Mouse (Mus musculus) limb, embryonic 14.5 days (tissue): ENCODE measurements around the gene Pqlc2. TPM values are rescaled to one million over a fixed set of nuclear protein-coding genes. Genes with fewer than 3 reads are reported as not detected.
A peak's percentile ranks its signal among the peaks of the same experiment; 100 is the strongest.

Experiments
- ATAC-seq: fragments of 200-750 bp; cut with Nextera tagmentation; 2 replicates; pipeline ENCODE4 v1.8.0; 2017; ENCODE audit warnings: low read depth, moderate number of reproducible peaks, moderate TSS enrichment; ENCODE audit not compliant: low FRiP score
- DNase-seq: peaks from one replicate; pipeline ENCODE4 v3.0.0-alpha.2; 2015; ENCODE audit warnings: low spot score
- H3K27ac ChIP-seq: fragments of 300-500 bp; sonication (generic); replicated peaks from 2 replicates; pipeline ENCODE4 v1.5.1; 2014; ENCODE audit warnings: low read depth, mild to moderate bottlenecking, low read length, moderate library complexity, mixed read lengths
- H3K27me3 ChIP-seq: fragments of 300-500 bp; sonication (generic); 2 replicates; pipeline ENCODE4 v1.6.1; 2014; ENCODE audit warnings: low read length, mixed read lengths; ENCODE audit not compliant: control insufficient read depth, insufficient read depth
- H3K36me3 ChIP-seq: fragments of 300-500 bp; sonication (generic); 2 replicates; pipeline ENCODE4 v1.6.1; 2014; ENCODE audit warnings: mild to moderate bottlenecking, low read length, moderate library complexity, mixed read lengths; ENCODE audit not compliant: control insufficient read depth, insufficient read depth
- H3K4me1 ChIP-seq: fragments of 300-500 bp; sonication (generic); 2 replicates; pipeline ENCODE4 v1.6.1; 2014; ENCODE audit warnings: antibody characterized with exemption, low read length, mixed read lengths; ENCODE audit not compliant: control insufficient read depth, insufficient read depth
- H3K4me2 ChIP-seq: fragments of 300-500 bp; sonication (generic); replicated peaks from 2 replicates; pipeline ENCODE4 v1.6.1; 2014; ENCODE audit warnings: low read depth, mild to moderate bottlenecking, low read length, moderate library complexity; ENCODE audit not compliant: severe bottlenecking
- H3K4me3 ChIP-seq: fragments of 300-500 bp; sonication (generic); replicated peaks from 2 replicates; pipeline ENCODE4 v1.5.1; 2014; ENCODE audit warnings: low read length
- H3K9ac ChIP-seq: fragments of 300-500 bp; sonication (generic); 2 replicates; pipeline ENCODE4 v1.6.1; 2014; ENCODE audit warnings: mild to moderate bottlenecking, low read depth, low read length, moderate library complexity; ENCODE audit not compliant: severe bottlenecking
- H3K9me3 ChIP-seq: fragments of 300-500 bp; sonication (generic); 2 replicates; pipeline ENCODE4 v1.6.1; 2016; ENCODE audit warnings: low read length; ENCODE audit not compliant: control insufficient read depth
- POLR2A ChIP-seq: fragments of 200-500 bp; IDR thresholded peaks from 2 replicates; pipeline ENCODE4 v1.8.0; 2012; ENCODE audit warnings: inconsistent platforms, mild to moderate bottlenecking, moderate library complexity, borderline replicate concordance; ENCODE audit not compliant: insufficient read depth, insufficient read length; ENCODE audit errors: extremely low read depth
- WGBS: fragments of 180-500 bp; shearing (Covaris S2); extraction: QIAGEN DNeasy Blood & Tissue Kit; methylation state at CpG from one replicate; pipeline ENCODE4 v1.1.7; 2014; 5-methylcytosine and 5-hydroxymethylcytosine counted together
- polyA plus RNA-seq, 2 experiments: library from polyadenylated mRNA; depleted of rRNA in 1 of 2; stranded (reverse) in 1 of 2; unstranded in 1 of 2; fragments of >200 nt; fragmentation: Nextera tagmentation in 1 of 2; extraction: Ambion mirVana in 1 of 2; gene quantifications; 2 replicates each; pipeline versions ENCODE4 v1.2.1 to v1.2.3; 2012 to 2014

The Pqlc2 gene
- polyA plus RNA-seq, 2 experiments: 12.9 to 20.7 TPM

DNA sequence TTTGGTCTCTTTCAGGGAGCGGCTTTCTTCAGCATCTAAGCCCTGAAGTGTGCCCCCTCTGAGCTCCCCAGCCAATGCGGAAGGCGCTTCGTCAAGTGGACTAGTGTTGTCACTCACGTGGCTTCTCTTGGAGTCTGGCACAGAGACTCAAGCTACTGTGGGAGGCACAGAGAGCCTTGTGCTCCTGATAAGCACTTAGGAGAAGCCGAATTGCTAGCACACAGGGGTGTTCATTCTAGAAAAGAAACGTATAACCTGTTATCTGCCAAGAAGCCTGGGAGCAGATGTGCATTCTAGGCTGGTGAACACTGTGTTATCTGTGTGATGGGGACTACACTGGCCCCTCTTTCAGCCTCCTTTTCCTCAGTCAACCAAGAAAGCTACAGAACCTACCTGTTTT lies 25.0 kb upstream of the Pqlc2 start:
- ATAC-seq (no peak), DNase-seq (no peak)
- Histone ChIP-seq H3K4me1 (no peaks in the 10 kb centered on the region), H3K36me3 (no peaks in the 10 kb centered on the region), H3K4me2 (no peak overlapping the region; the same call in 1 of the 2 replicates), H3K4me3 (no peak overlapping the region), H3K9me3 (no peaks in the 10 kb centered on the region), H3K9ac (no peak overlapping the region), H3K27me3 (0 out of 2 replicates have a peak, but pooled peaks cover 5% of the 10 kb centered on the region), H3K27ac (no peak overlapping the region)
- TF ChIP-seq POLR2A: no peak
- WGBS: 55% methylated on average over 7 of the region's 7 CpGs

DNA sequence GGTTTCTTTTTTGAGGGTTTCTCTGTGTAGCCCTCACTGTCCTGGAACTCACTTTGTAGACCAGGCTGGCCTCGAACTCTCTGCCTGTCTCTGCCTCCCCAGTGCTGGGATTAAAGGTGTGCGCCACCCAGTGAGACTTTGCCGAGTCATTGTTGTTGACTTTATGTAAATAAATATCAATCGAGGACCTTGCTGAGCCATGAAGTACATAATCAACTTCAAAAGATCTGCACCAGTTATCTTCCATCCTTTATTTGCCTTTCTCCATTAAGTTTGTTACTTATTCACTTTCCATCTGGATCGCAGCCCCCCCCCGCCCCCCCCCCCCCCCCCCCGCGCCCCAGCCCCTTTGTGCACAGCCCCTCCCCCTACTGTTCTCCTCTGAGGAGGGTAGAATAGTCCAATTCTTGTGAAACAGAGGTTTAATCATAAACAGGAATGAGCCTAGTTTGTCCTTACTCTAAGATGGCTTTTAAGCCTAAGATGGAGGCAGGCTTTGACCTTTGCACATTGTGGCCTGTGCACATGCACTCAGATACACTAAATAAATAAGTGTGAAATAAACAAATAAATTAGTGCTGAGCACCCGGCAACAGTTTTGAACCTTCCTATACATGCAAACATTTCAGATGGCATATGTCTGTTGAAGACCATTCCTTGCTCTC lies 24.3 kb upstream of the Pqlc2 start:
- Histone ChIP-seq H3K9me3 (no peaks in the 10 kb centered on the region), H3K4me2 (no peak overlapping the region), H3K36me3 (no peaks in the 10 kb centered on the region), H3K9ac (no peak overlapping the region), H3K4me3 (no peak overlapping the region), H3K27me3 (0 out of 2 replicates have a peak, but pooled peaks cover 5% of the 10 kb centered on the region), H3K4me1 (no peaks in the 10 kb centered on the region), H3K27ac (no peak overlapping the region)
- TF ChIP-seq POLR2A: no peak
- no peak for ATAC-seq
- no peak for DNase-seq
- 80% methylated on average over 6 of the region's 9 CpGs for WGBS

DNA sequence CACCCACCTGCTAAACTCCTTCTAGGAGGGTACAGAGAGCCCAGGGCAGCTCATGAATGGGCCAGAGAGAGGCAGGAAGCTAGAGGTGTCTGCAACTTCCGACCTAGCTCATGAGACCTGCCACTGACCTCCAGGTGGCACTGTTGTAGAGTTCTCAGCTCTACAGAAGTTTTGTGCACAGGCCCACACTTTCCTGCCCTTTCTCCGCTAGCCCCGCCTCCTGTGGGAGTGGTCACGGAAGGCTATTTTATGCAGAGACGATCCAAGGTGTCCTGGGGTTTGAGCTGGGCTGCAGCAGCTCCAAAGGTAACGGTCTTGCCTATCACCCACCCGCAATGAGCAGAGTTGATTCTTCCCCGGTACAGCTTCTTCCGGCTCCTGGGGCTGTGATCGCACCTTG lies 20.1 kb upstream of the Pqlc2 start:
- peak overlapping the region; percentile 20 for H3K4me3 ChIP-seq
- peak; percentile 75 for DNase-seq

DNA sequence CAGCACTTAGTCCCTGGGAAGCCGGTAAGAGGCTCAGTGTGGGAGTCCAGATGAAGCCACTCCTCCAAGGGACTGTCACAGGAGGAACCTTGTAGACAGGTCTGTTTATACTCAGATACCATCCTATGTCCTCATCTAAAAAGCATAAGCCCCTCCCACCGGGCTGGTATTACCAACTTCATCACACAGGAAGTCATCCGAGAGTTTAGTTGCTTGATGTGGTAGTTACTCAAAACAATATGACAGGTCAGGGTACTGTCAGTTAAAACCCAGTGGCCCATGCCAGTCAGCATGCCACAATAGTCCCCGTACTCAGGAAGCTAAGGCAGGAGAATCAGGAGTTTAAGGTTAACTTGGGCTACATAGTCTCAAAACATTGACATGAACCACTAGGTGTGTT lies 9.2 kb upstream of the Pqlc2 start:
- H3K4me1 ChIP-seq: no peaks in the 10 kb centered on the region
- 95% methylated on average over 4 of the region's 4 CpGs for WGBS
- no peak overlapping the region for H3K4me3 ChIP-seq
- peaks cover 43% of the 10 kb centered on the region for H3K36me3 ChIP-seq
- H3K4me2 ChIP-seq: no peak overlapping the region
- DNase-seq (no peak), ATAC-seq (no peak)
- no peaks in the 10 kb centered on the region for H3K27me3 ChIP-seq
- H3K9me3 ChIP-seq: no peaks in the 10 kb centered on the region
- H3K9ac ChIP-seq: no peak overlapping the region
- no peak for TF ChIP-seq POLR2A
- no peak overlapping the region for H3K27ac ChIP-seq

More for the DNA sequence above, 20.1 kb upstream of the Pqlc2 start:
- peak; percentile 76 for ATAC-seq
- H3K27ac ChIP-seq: no peak overlapping the region
- H3K4me2 ChIP-seq: peak overlapping the region; percentile 34
- H3K36me3 ChIP-seq: no peaks in the 10 kb centered on the region
- WGBS: 7% methylated on average over 10 of the region's 10 CpGs
- no peaks in the 10 kb centered on the region for H3K9me3 ChIP-seq
- H3K9ac ChIP-seq: no peak overlapping the region
- TF ChIP-seq POLR2A: no peak
- no peaks in the 10 kb centered on the region for H3K4me1 ChIP-seq
- no peaks in the 10 kb centered on the region for H3K27me3 ChIP-seq

DNA sequence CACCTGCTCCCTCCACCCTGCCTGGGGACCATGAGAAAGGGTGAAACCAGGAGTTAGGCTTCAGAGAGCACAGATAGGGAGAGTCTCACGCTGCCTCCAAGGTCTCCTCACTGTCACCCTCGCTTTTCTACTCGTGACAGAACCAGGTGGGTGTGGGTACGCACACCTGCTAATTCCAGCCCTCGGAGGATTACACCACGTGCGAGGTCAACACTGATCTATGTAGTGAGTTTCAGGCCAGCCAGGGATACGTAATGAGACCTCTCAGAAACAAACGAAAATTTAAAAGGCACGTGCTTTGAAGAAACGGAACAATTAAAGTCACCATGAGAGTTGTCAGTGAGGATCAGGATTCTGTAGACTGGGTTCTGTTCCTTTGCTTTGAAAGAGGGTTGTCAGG lies 7.9 kb upstream of the Pqlc2 start:
- WGBS: 90% methylated on average over 11 of the region's 11 CpGs
- no peaks in the 10 kb centered on the region for H3K27me3 ChIP-seq
- H3K9ac ChIP-seq: no peak overlapping the region
- H3K4me1 ChIP-seq: no peaks in the 10 kb centered on the region
- ATAC-seq: no peak
- no peak for DNase-seq
- no peak for TF ChIP-seq POLR2A
- no peak overlapping the region for H3K4me2 ChIP-seq
- H3K36me3 ChIP-seq: peaks cover 51% of the 10 kb centered on the region
- H3K9me3 ChIP-seq: no peaks in the 10 kb centered on the region
- H3K4me3 ChIP-seq: no peak overlapping the region
- H3K27ac ChIP-seq: no peak overlapping the region
